7 mouse cellular contexts compared by ENCODE assay signal in the genomic region with DNA sequence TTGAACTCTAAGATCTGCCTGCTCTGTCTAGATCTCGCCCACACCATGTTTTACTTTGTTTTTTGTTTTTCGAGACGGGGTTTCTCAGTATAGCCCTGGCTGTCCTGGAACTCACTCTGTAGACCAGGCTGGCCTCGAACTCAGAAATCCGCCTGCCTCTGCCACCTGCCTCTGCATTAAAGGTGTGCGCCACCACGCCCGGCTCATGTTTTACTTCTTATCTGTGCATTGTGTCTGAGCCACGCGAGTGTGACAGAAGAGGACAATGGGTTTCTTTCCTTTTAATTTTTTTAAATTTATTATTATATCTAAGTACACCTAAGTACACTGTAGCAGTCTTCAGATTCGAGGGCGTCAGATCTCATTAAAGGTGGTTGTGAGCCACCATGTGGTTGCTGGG. TPM values are rescaled to one million over a fixed set of nuclear protein-coding genes. Genes with fewer than 3 reads are reported as not detected.
DNase-seq lines count a peak whose midpoint lies in the region; ATAC-seq and TF ChIP-seq lines count a peak whose summit lies in the region.

No protein-coding gene starts in this region.

- no peak for TF ChIP-seq POLR2A in limb, embryonic 14.5 days (IDR thresholded peaks at IDR 0.05; ENCODE audit: borderline replicate concordance, extremely low read depth, insufficient read depth, insufficient read length)

- H3K9ac ChIP-seq in forebrain, embryonic 13.5 days: peak overlapping the region; percentile 91
- H3K9ac ChIP-seq in limb, embryonic 14.5 days (ENCODE audit: low read depth, low read length, severe bottlenecking): peak overlapping the region; percentile 83
- H3K9ac ChIP-seq in stomach, embryonic 16.5 days (ENCODE audit: low read length): peak overlapping the region; percentile 94

- no peak for ATAC-seq in megakaryocyte, adult 5-6 weeks (ENCODE audit: poor library complexity, severe bottlenecking)
- ATAC-seq in forebrain, embryonic 13.5 days: peak; percentile 50; the same call in 1 of the 2 replicates
- ATAC-seq in limb, embryonic 14.5 days (ENCODE audit: low FRiP score, low read depth): no peak; the same call in 1 of the 2 replicates
- no peak for ATAC-seq in stomach, embryonic 16.5 days (ENCODE audit: insufficient read depth, low FRiP score)

- H3K36me3 ChIP-seq in megakaryocyte, embryonic 14.5 days (replicated peaks; ENCODE audit: low read length): peaks cover 28% of the 10 kb centered on the region
- H3K36me3 ChIP-seq in forebrain, embryonic 13.5 days (ENCODE audit: poor library complexity, severe bottlenecking): 0 out of 2 replicates have a peak, but pooled peaks cover 6% of the 10 kb centered on the region
- peaks cover 4% of the 10 kb centered on the region; the same call in 1 of the 2 replicates for H3K36me3 ChIP-seq in limb, embryonic 14.5 days (ENCODE audit: control insufficient read depth, insufficient read depth, low read length)
- H3K36me3 ChIP-seq in stomach, embryonic 16.5 days (ENCODE audit: control insufficient read depth, insufficient read depth, low read length): no peaks in the 10 kb centered on the region

- no peaks in the 10 kb centered on the region for H3K9me3 ChIP-seq in megakaryocyte, embryonic 14.5 days
- H3K9me3 ChIP-seq in forebrain, embryonic 13.5 days (replicated peaks): no peaks in the 10 kb centered on the region
- H3K9me3 ChIP-seq in limb, embryonic 14.5 days (ENCODE audit: control insufficient read depth, low read length): no peaks in the 10 kb centered on the region
- no peaks in the 10 kb centered on the region for H3K9me3 ChIP-seq in stomach, embryonic 16.5 days (replicated peaks; ENCODE audit: control insufficient read depth, low read length)

- peaks cover 55% of the 10 kb centered on the region for H3K4me1 ChIP-seq in megakaryocyte, embryonic 14.5 days
- peaks cover 35% of the 10 kb centered on the region for H3K4me1 ChIP-seq in forebrain, embryonic 13.5 days
- H3K4me1 ChIP-seq in limb, embryonic 14.5 days (ENCODE audit: control insufficient read depth, insufficient read depth, low read length): peaks cover 15% of the 10 kb centered on the region
- peaks cover 15% of the 10 kb centered on the region for H3K4me1 ChIP-seq in stomach, embryonic 16.5 days (ENCODE audit: control insufficient read depth, insufficient read depth, low read length)

- H3K4me2 ChIP-seq in forebrain, embryonic 13.5 days: peak overlapping the region; percentile 89
- H3K4me2 ChIP-seq in limb, embryonic 14.5 days (replicated peaks; ENCODE audit: low read depth, low read length, severe bottlenecking): peak overlapping the region; percentile 83
- H3K4me2 ChIP-seq in stomach, embryonic 16.5 days (ENCODE audit: low read depth, low read length): peak overlapping the region; percentile 70

- H3K4me3 ChIP-seq in megakaryocyte, embryonic 14.5 days (replicated peaks): peak overlapping the region; percentile 96
- H3K4me3 ChIP-seq in forebrain, embryonic 13.5 days: peak overlapping the region; percentile 85
- H3K4me3 ChIP-seq in limb, embryonic 14.5 days (replicated peaks; ENCODE audit: low read length): peak overlapping the region; percentile 78
- H3K4me3 ChIP-seq in stomach, embryonic 16.5 days (replicated peaks; ENCODE audit: low read length): peak overlapping the region; percentile 90

- H3K27ac ChIP-seq in forebrain, embryonic 13.5 days: peak overlapping the region; percentile 91
- peak overlapping the region; percentile 80; the same call in 1 of the 2 replicates for H3K27ac ChIP-seq in limb, embryonic 14.5 days (replicated peaks; ENCODE audit: low read depth, low read length)
- peak overlapping the region; percentile 79 for H3K27ac ChIP-seq in stomach, embryonic 16.5 days (ENCODE audit: low read length)

- no peak for DNase-seq in limb, embryonic 14.5 days (ENCODE audit: low spot score)
- DNase-seq in right cerebral cortex, postnatal 10 days (ENCODE audit: low spot score in 2 of 2): no peak
- DNase-seq in embryo, embryonic 10.5 days (ENCODE audit: low spot score): no peak

- WGBS in forebrain, embryonic 13.5 days: 47% methylated on average over 12 of the region's 12 CpGs
- WGBS in limb, embryonic 14.5 days: 48% methylated on average over 12 of the region's 12 CpGs
- WGBS in stomach, embryonic 16.5 days: 33% methylated on average over 12 of the region's 12 CpGs

- peaks cover 3% of the 10 kb centered on the region for H3K27me3 ChIP-seq in megakaryocyte, embryonic 14.5 days (replicated peaks)
- no peaks in the 10 kb centered on the region for H3K27me3 ChIP-seq in forebrain, embryonic 13.5 days
- no peaks in the 10 kb centered on the region for H3K27me3 ChIP-seq in limb, embryonic 14.5 days (ENCODE audit: control insufficient read depth, insufficient read depth, low read length)
- no peaks in the 10 kb centered on the region for H3K27me3 ChIP-seq in stomach, embryonic 16.5 days (ENCODE audit: control insufficient read depth, insufficient read depth, low read length)

RNA-seq across cellular contexts. Expression of gene Dpp9, which starts 0.5 kb away (rescaled TPM):
- polyA plus RNA-seq in megakaryocyte, embryonic 14.5 days (2012; ENCODE audit: insufficient read depth, low replicate concordance): 55.6 and 60.2 TPM in 2 replicates
- 25.4 and 26.2 TPM in 2 replicates for total RNA-seq in megakaryocyte, adult 5-6 weeks (2015)
- 17.3 and 18.1 TPM in 2 replicates for total RNA-seq in megakaryocyte, adult 5-6 weeks (2017)
- 32.5 and 33.0 TPM in 2 replicates for polyA plus RNA-seq in forebrain, embryonic 13.5 days (2015; fragmentation: Nextera tagmentation; extraction: Ambion mirVana)
- 54.3 and 69.6 TPM in 2 replicates for polyA plus RNA-seq in limb, embryonic 14.5 days (2012; rRNA removed)
- 33.9 and 37.7 TPM in 2 replicates for polyA plus RNA-seq in limb, embryonic 14.5 days (2014; fragmentation: Nextera tagmentation; extraction: Ambion mirVana)
- 32.6 and 37.4 TPM in 2 replicates for polyA plus RNA-seq in stomach, embryonic 16.5 days (2015; fragmentation: Nextera tagmentation; extraction: Ambion mirVana)

RNA-seq across cellular contexts. Expression of gene Mydgf, which starts 35.5 kb away (rescaled TPM):
- polyA plus RNA-seq in megakaryocyte, embryonic 14.5 days (2012; ENCODE audit: insufficient read depth, low replicate concordance): 13.4 and 39.8 TPM in 2 replicates
- 27.0 and 32.5 TPM in 2 replicates for total RNA-seq in megakaryocyte, adult 5-6 weeks (2015)
- total RNA-seq in megakaryocyte, adult 5-6 weeks (2017): 25.7 and 29.1 TPM in 2 replicates
- 56.8 and 64.5 TPM in 2 replicates for polyA plus RNA-seq in forebrain, embryonic 13.5 days (2015; fragmentation: Nextera tagmentation; extraction: Ambion mirVana)
- 83.2 and 93.7 TPM in 2 replicates for polyA plus RNA-seq in limb, embryonic 14.5 days (2012; rRNA removed)
- 99.7 and 101 TPM in 2 replicates for polyA plus RNA-seq in limb, embryonic 14.5 days (2014; fragmentation: Nextera tagmentation; extraction: Ambion mirVana)
- 106 and 116 TPM in 2 replicates for polyA plus RNA-seq in stomach, embryonic 16.5 days (2015; fragmentation: Nextera tagmentation; extraction: Ambion mirVana)

RNA-seq across cellular contexts. Expression of gene Fem1a, which starts 37.4 kb away (rescaled TPM):
- 9.5 and 11.2 TPM in 2 replicates for polyA plus RNA-seq in megakaryocyte, embryonic 14.5 days (2012; ENCODE audit: insufficient read depth, low replicate concordance)
- total RNA-seq in megakaryocyte, adult 5-6 weeks (2015): 10.2 and 11.8 TPM in 2 replicates
- 15.7 and 16.9 TPM in 2 replicates for total RNA-seq in megakaryocyte, adult 5-6 weeks (2017)
- polyA plus RNA-seq in forebrain, embryonic 13.5 days (2015; fragmentation: Nextera tagmentation; extraction: Ambion mirVana): 16.5 and 19.3 TPM in 2 replicates
- 14.5 and 18.4 TPM in 2 replicates for polyA plus RNA-seq in limb, embryonic 14.5 days (2012; rRNA removed)
- 16.0 and 17.4 TPM in 2 replicates for polyA plus RNA-seq in limb, embryonic 14.5 days (2014; fragmentation: Nextera tagmentation; extraction: Ambion mirVana)
- polyA plus RNA-seq in stomach, embryonic 16.5 days (2015; fragmentation: Nextera tagmentation; extraction: Ambion mirVana): 12.3 and 12.9 TPM in 2 replicates

RNA-seq across cellular contexts. Expression of gene Tnfaip8l1, which starts 57.0 kb away (rescaled TPM):
- polyA plus RNA-seq in megakaryocyte, embryonic 14.5 days (2012; ENCODE audit: insufficient read depth, low replicate concordance): 0.94 and 3.0 TPM in 2 replicates
- total RNA-seq in megakaryocyte, adult 5-6 weeks (2015): 4.3 and 4.4 TPM in 2 replicates
- 3.2 and 4.8 TPM in 2 replicates for total RNA-seq in megakaryocyte, adult 5-6 weeks (2017)
- 8.0 and 8.4 TPM in 2 replicates for polyA plus RNA-seq in forebrain, embryonic 13.5 days (2015; fragmentation: Nextera tagmentation; extraction: Ambion mirVana)
- 9.3 and 10.3 TPM in 2 replicates for polyA plus RNA-seq in limb, embryonic 14.5 days (2012; rRNA removed)
- polyA plus RNA-seq in limb, embryonic 14.5 days (2014; fragmentation: Nextera tagmentation; extraction: Ambion mirVana): 11.6 and 11.7 TPM in 2 replicates
- 11.9 and 14.3 TPM in 2 replicates for polyA plus RNA-seq in stomach, embryonic 16.5 days (2015; fragmentation: Nextera tagmentation; extraction: Ambion mirVana)

RNA-seq across cellular contexts. Expression of gene Ticam1, which starts 57.3 kb away (rescaled TPM):
- 13.7 and 27.2 TPM in 2 replicates for polyA plus RNA-seq in megakaryocyte, embryonic 14.5 days (2012; ENCODE audit: insufficient read depth, low replicate concordance)
- total RNA-seq in megakaryocyte, adult 5-6 weeks (2015): 14.3 and 15.0 TPM in 2 replicates
- 6.0 and 6.1 TPM in 2 replicates for total RNA-seq in megakaryocyte, adult 5-6 weeks (2017)
- 1.4 and 1.6 TPM in 2 replicates for polyA plus RNA-seq in forebrain, embryonic 13.5 days (2015; fragmentation: Nextera tagmentation; extraction: Ambion mirVana)
- 12.5 and 16.5 TPM in 2 replicates for polyA plus RNA-seq in limb, embryonic 14.5 days (2012; rRNA removed)
- polyA plus RNA-seq in limb, embryonic 14.5 days (2014; fragmentation: Nextera tagmentation; extraction: Ambion mirVana): 8.2 and 8.7 TPM in 2 replicates
- 7.6 and 9.6 TPM in 2 replicates for polyA plus RNA-seq in stomach, embryonic 16.5 days (2015; fragmentation: Nextera tagmentation; extraction: Ambion mirVana)
